Mouse (Mus musculus): Measurements from ENCODE around the gene Rfx8.
A peak's percentile ranks its signal among the peaks of the same experiment; 100 is the strongest.
"Not testable (repeated sequence)": the region's sequence is repeated elsewhere in the genome, so short reads cannot be mapped to it uniquely, and the experiment has no call there.

The Rfx8 gene

GRCm38 (mm10) chr1:39691974-39692373 lies 28.8 kb downstream of the Rfx8 start:
- no peak for DNase-seq (ENCODE audit: low spot score in 2 of 2)

GRCm38 (mm10) chr1:39691061-39691460 lies 29.7 kb downstream of the Rfx8 start:
- no peak for DNase-seq (ENCODE audit: low spot score in 2 of 2)

- DNase-seq (ENCODE audit: low spot score in 2 of 2) = no peak
Observed at GRCm38 (mm10) chr1:39688573-39688972, 32.2 kb downstream of the Rfx8 start.

GRCm38 (mm10) chr1:39687279-39687678 lies 33.5 kb downstream of the Rfx8 start:
- DNase-seq (ENCODE audit: low spot score in 2 of 2) = no peak

GRCm38 (mm10) chr1:39685841-39686240 lies 35.0 kb downstream of the Rfx8 start:
- DNase-seq (ENCODE audit: low spot score in 2 of 2) = peak; percentile 22 to 73

- DNase-seq (ENCODE audit: low spot score in 2 of 2) = no peak
Observed at GRCm38 (mm10) chr1:39681638-39682037, 39.2 kb downstream of the Rfx8 start.

GRCm38 (mm10) chr1:39680546-39680945 lies 40.3 kb downstream of the Rfx8 start:
- DNase-seq (ENCODE audit: low spot score in 2 of 2) = no peak

GRCm38 (mm10) chr1:39678883-39679282 lies 41.9 kb downstream of the Rfx8 start:
- DNase-seq (ENCODE audit: low spot score in 2 of 2) = no peak

- DNase-seq (ENCODE audit: low spot score in 2 of 2) = no peak
Observed at GRCm38 (mm10) chr1:39676221-39676876, 44.4 kb downstream of the Rfx8 start.

GRCm38 (mm10) chr1:39672362-39673105 lies 48.3 kb downstream of the Rfx8 start:
- no peak for DNase-seq (ENCODE audit: low spot score in 2 of 2)

- DNase-seq (ENCODE audit: low spot score in 2 of 2) = no peak
Observed at GRCm38 (mm10) chr1:39670211-39670935, 50.4 kb downstream of the Rfx8 start.

- no peak for DNase-seq (ENCODE audit: low spot score in 2 of 2)
Observed at GRCm38 (mm10) chr1:39666751-39667252, 54.0 kb downstream of the Rfx8 start.

GRCm38 (mm10) chr1:39664039-39664625 lies 56.7 kb downstream of the Rfx8 start:
- no peak for DNase-seq (ENCODE audit: low spot score in 2 of 2)

- DNase-seq (ENCODE audit: low spot score in 2 of 2) = no peak
Observed at GRCm38 (mm10) chr1:39663050-39663449, 57.7 kb downstream of the Rfx8 start.

GRCm38 (mm10) chr1:39656976-39657529 lies 63.7 kb downstream of the Rfx8 start:
- DNase-seq (ENCODE audit: low spot score in 2 of 2) = no peak

GRCm38 (mm10) chr1:39654901-39655300 lies 65.9 kb downstream of the Rfx8 start:
- not testable (repeated sequence) for DNase-seq (ENCODE audit: low spot score in 2 of 2)

GRCm38 (mm10) chr1:39653028-39653427 lies 67.8 kb downstream of the Rfx8 start:
- no peak for DNase-seq (ENCODE audit: low spot score in 2 of 2)

GRCm38 (mm10) chr1:39651241-39651548 lies 69.6 kb downstream of the Rfx8 start, which contains the start of gene Creg2:
Creg2 (minus strand) TSS chr1:39651474.
- DNase-seq (ENCODE audit: low spot score in 2 of 2) = no peak

GRCm38 (mm10) chr1:39650435-39651240 lies 70.2 kb downstream of the Rfx8 start:
- DNase-seq (ENCODE audit: low spot score in 2 of 2) = peak; percentile 11 to 53

GRCm38 (mm10) chr1:39649691-39650434 lies 70.9 kb downstream of the Rfx8 start:
- DNase-seq (ENCODE audit: low spot score in 2 of 2) = no peak
